Mouse (Mus musculus) thymus, adult 2 months (tissue): ENCODE measurements around the gene Ldlrad1. TPM values are rescaled to one million over a fixed set of nuclear protein-coding genes. Genes with fewer than 3 reads are reported as not detected.

ENCODE experiments used
- DNase-seq: peaks from one replicate; pipeline ENCODE4 v3.0.0; 2021
- H3K27ac ChIP-seq: fragments of 200-500 bp; 2 replicates; pipeline ENCODE4 v1.5.1; 2012; ENCODE audit warnings: low read length, control low read depth; ENCODE audit not compliant: control insufficient read depth, insufficient read depth
- H3K27me3 ChIP-seq: fragments of 200-500 bp; 2 replicates; pipeline ENCODE4 v1.6.1; 2012; ENCODE audit warnings: mild to moderate bottlenecking, low read length, moderate library complexity, mixed read lengths; ENCODE audit not compliant: control insufficient read depth, insufficient read depth
- H3K36me3 ChIP-seq: fragments of 200-500 bp; 2 replicates; pipeline ENCODE4 v1.6.1; 2012; ENCODE audit warnings: mild to moderate bottlenecking, low read length, moderate library complexity; ENCODE audit not compliant: control insufficient read depth, insufficient read depth
- H3K4me1 ChIP-seq: fragments of 200-500 bp; replicated peaks from 2 replicates; pipeline ENCODE4 v1.6.1; 2012; ENCODE audit warnings: low read length; ENCODE audit not compliant: control insufficient read depth, insufficient read depth
- H3K4me3 ChIP-seq: fragments of 200-500 bp; 2 replicates; pipeline ENCODE4 v1.5.1; 2012; ENCODE audit warnings: mild to moderate bottlenecking, low read length, control low read depth, moderate library complexity; ENCODE audit not compliant: control insufficient read depth, insufficient read depth
- CTCF ChIP-seq: fragments of 200-500 bp; IDR thresholded peaks from 2 replicates; pipeline ENCODE4 v1.5.1; 2012; ENCODE audit warnings: mild to moderate bottlenecking, control low read depth, low read length, moderate library complexity, borderline replicate concordance; ENCODE audit not compliant: control insufficient read depth, poor library complexity, insufficient read depth; ENCODE audit errors: extremely low read depth
- POLR2A ChIP-seq: fragments of 200-500 bp; IDR thresholded peaks from 2 replicates; pipeline ENCODE4 v1.6.1; 2012; ENCODE audit warnings: mild to moderate bottlenecking, low read length, control low read depth, moderate library complexity; ENCODE audit not compliant: control insufficient read depth, poor library complexity, insufficient read depth; ENCODE audit errors: extremely low read depth
- WGBS: fragments of 180-500 bp; shearing (Covaris S2); methylation state at CpG from one replicate; pipeline ENCODE4 v1.1.7; 2018; 5-methylcytosine and 5-hydroxymethylcytosine counted together
- polyA plus RNA-seq: library from polyadenylated mRNA; depleted of rRNA; stranded (reverse); fragments of >200 nt; gene quantifications from 2 replicates; pipeline ENCODE4 v1.2.3, GENCODE M21; 2012

Ldlrad1 gene
- polyA plus RNA-seq, 1 experiment: 0.92 TPM

DNA sequence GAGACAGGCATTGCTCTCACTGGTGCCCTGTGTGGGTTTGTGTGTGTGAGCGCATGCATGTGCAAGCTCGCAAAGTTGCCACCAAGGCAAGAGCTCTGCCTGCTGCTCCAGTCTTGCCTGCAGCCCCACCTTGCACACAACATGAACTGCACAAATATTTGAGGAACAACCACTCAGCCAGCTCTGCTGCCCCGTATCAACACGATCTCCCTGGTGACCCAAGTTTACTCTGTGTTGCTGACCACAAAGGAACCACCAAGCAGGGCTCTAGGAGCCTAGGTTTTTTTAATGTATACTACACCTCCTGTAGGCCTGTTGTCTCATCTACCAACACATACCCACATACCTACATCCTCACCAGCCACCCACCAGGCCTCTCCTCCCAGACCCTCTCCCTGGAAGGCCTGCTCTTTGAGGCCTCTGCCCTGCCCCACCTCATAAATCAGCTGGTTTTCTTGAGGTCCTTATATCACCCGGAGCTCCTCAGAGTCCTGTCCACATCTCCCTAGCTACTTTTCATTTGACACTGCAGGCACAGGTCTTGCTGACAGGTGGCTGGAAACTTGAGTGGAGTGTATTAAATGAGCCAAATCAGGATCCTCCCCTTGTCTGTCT is 1.6 kb downstream of the Ldlrad1 start:
- Histone ChIP-seq H3K36me3 (no peaks in the 10 kb centered on the region), H3K27me3 (no peaks in the 10 kb centered on the region), H3K4me1 (peaks cover 16% of the 10 kb centered on the region), H3K4me3 (no peak overlapping the region), H3K27ac (no peak overlapping the region)
- TF ChIP-seq POLR2A (no peak), CTCF (no peak)
- WGBS: 14% methylated on average over 5 of the region's 5 CpGs
- DNase-seq: no peak

DNA sequence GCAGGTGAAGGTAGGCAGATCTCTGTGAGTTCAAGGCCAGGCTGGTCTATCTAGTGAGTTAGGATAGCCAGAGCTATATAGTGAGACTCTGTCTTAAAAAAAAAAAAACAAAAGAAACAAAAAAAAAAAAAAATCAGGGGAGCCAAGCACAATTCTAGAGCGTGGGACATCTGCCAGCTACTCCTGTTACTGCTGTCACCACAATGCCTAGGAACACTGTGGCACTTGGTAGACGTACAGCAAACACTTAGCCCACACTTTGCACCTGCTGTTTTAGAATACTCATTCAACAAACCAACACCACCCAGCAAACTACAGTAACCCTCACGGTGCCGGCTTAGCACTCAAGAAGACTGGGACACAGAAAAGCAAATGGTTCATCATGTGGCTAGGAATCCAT is 2.5 kb downstream of the Ldlrad1 start:
- Histone ChIP-seq H3K36me3 (no peaks in the 10 kb centered on the region), H3K4me3 (no peak overlapping the region), H3K27me3 (no peaks in the 10 kb centered on the region), H3K27ac (no peak overlapping the region), H3K4me1 (peaks cover 16% of the 10 kb centered on the region)
- TF ChIP-seq CTCF: no peak
- no peak for TF ChIP-seq POLR2A
- no peak for DNase-seq
- 49% methylated on average over 4 of the region's 4 CpGs for WGBS

DNA sequence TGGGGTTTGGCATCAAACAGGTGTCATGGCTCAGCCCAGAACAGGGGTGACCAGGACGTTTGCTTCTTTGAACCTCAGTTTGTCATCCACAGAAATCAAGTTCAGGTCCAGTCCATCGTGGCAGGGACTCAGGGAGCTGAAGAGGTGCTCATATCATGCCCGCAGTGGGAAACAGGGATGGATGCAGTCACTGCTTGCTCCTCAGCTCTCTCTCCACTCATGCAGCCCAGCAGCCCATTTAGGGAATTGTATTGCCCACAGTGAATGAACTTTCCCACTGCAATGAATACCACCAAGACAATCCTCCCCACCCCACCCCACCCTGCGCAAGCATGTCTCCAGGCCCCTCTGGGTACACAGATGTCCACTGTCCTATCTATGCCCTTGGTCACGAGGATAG is 3.0 kb downstream of the Ldlrad1 start:
- Histone ChIP-seq H3K27me3 (no peaks in the 10 kb centered on the region), H3K27ac (no peak overlapping the region), H3K4me3 (no peak overlapping the region), H3K4me1 (peaks cover 16% of the 10 kb centered on the region), H3K36me3 (no peaks in the 10 kb centered on the region)
- TF ChIP-seq CTCF (no peak), POLR2A (no peak)
- DNase-seq: no peak
- 95% methylated on average over 5 of the region's 5 CpGs for WGBS

DNA sequence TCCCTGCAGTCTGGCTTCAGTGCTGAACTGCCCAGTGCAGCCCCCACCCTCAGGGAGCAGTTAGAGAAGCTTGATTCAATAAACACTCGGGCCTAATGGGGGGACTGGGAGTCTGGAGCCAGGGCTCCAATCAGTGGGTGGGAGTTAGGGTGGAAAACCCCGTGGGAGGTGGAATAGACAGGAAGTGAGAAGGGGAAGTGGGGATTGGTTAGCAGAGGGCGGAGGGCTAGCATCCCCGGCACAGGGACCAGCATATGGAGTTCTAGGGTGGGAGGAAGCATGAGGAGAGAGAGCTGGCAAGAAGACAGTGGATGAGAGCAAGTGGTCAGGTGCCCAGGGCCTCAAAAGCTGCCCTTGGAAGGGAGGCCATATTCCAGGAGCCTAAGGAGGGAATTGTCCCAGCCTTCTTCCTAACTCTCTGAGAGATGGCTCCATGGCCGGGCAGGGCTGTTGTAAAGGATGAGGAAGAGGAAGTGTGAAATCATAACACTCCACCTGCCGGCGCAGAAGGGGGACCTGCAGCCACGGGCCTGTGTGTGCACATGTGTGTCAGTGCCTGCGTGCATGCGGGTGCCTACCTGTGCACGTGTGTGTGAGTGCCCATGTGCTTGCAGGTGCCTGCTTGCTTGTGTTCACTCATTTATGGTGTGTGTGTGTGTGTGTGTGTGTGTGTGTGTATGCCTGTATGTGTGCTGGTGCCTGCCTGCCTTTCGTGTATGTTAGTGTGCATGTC is 4.5 kb downstream of the Ldlrad1 start:
- DNase-seq: no peak
- no peak overlapping the region for H3K27ac ChIP-seq
- peaks cover 16% of the 10 kb centered on the region for H3K4me1 ChIP-seq
- H3K4me3 ChIP-seq: no peak overlapping the region
- H3K36me3 ChIP-seq: no peaks in the 10 kb centered on the region
- TF ChIP-seq CTCF (no peak), POLR2A (no peak)
- H3K27me3 ChIP-seq: no peaks in the 10 kb centered on the region
- WGBS: 62% methylated on average over 12 of the region's 12 CpGs

DNA sequence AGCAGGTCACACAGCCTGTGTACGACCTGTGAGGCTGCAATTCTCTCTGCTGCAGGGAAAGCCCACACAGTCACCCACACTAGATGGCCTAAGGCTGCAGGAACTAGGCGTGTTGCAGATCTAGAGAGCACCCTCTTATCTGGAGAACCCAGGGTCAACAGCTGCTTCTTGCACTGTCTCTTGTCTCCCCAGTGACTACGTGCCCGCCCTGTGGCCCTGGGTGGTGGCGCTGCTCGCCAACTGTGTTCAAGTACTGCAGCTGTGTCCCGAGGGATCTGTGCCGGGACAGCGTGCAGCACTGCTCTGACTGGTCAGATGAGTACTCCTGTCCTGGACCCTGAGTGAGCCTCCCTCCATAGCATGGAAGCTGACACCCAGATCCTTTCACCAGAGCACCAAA is 8.6 kb downstream of the Ldlrad1 start:
- H3K27ac ChIP-seq: no peak overlapping the region

DNA sequence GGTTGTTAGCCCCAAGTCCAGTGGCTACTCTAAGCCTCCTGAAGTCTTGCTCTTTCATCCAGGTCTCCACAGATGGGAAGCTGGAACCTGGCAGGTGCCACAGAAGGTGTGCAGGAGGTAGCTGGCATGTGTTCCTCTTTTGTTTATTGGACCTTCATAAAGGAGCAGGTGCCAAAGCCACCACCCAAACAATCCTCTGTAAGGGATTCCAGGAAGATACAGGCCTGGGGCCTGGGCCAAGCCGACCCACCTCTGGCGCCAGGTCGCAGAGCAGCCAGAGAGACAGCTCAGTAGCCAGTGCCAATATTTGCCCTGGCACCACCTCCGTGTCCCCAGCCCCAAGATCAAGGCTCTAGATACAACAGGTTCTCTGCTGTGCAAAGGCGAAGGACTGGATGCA is 12.5 kb downstream of the Ldlrad1 start:
- H3K27me3 ChIP-seq: no peaks in the 10 kb centered on the region
- no peaks in the 10 kb centered on the region for H3K36me3 ChIP-seq
- no peak for DNase-seq
- no peak overlapping the region for H3K27ac ChIP-seq
- WGBS: 98% methylated on average over 5 of the region's 5 CpGs
- no peak overlapping the region for H3K4me3 ChIP-seq
- no peaks in the 10 kb centered on the region for H3K4me1 ChIP-seq
- TF ChIP-seq POLR2A: no peak
- TF ChIP-seq CTCF: no peak

More for the DNA sequence above, 8.6 kb downstream of the Ldlrad1 start:
- no peak for DNase-seq
- no peak for TF ChIP-seq POLR2A
- TF ChIP-seq CTCF: no peak
- H3K36me3 ChIP-seq: no peaks in the 10 kb centered on the region
- H3K27me3 ChIP-seq: no peaks in the 10 kb centered on the region
- no peaks in the 10 kb centered on the region for H3K4me1 ChIP-seq
- H3K4me3 ChIP-seq: no peak overlapping the region
- WGBS: 95% methylated on average over 9 of the region's 9 CpGs
